Mouse (Mus musculus) hindlimb bud, embryonic 11.5 days (tissue): ENCODE measurements around the gene Olfr1449.
"Not testable (repeated sequence)": the region's sequence is repeated elsewhere in the genome, so short reads cannot be mapped to it uniquely, and the experiment has no call there.

Experiments
- DNase-seq: peaks from one replicate; pipeline ENCODE4 v3.0.0-alpha.2; 2012; ENCODE audit warnings: low read depth, low spot score; ENCODE audit errors: extremely low spot score

Olfr1449 gene

DNA sequence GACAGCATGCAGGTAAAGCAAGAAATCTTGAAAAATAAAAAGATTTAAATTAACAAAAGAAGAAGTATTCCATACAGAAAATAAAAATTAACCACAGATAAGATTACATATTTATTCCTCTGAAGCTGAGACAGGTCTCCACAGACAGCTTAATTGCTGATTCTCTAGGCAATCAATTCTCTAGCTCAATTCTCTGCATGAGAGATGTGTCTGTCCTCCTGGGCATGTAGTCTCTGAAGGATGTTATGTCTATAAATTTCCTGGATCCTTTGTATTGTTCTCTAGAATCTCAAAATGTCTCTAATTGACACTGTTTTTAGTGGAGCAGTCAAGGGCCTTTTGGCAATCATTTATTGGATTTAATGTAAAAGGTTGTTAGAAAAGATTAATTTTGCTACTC, at the start of gene Olfr1449:
Gene Olfr1449 (plus strand): TSS at position 301 of the 400 bp plus-strand sequence.
- DNase-seq, result no peak

DNA sequence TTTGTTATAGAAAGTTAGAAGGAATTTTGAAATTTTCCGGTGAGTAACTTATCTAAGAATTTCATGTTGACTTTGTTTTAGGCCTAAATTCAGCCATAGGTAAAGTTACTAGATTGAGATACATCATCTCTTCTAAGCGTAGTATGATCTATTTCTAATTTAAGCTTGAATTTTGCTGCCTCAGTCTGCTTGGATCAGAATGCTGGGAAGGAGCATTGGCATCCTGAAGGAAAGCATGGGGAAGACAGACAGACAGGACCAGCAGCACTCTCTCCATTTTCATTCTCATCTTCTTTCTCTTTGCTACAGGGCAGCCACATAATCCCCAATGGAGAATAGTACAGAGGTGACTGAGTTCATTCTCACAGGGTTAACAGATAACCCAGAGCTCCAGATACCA, 47.1 kb upstream of the Olfr1449 start, which contains the start of gene Olfr1445:
Gene Olfr1445 (plus strand): TSS at position 301 of the 400 bp plus-strand sequence.
- DNase-seq, result no peak

DNA sequence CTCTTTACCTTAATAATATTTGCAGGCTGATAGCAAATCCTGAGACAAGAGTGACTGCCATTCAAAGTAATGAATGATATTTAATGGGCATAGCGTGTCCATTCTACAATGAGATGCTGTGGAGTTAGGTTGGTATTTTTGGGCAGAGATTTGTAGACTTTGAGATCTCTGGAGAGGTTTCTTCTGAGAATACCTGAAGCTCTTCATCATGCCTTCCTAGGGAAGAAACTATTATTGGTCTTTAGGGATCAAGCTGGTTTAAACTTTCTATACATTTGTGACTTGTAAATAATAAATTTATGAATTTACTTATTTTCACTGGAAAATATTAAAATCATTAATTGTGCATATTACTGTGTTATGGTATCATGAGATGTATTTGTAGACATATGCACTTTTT, 37.2 kb upstream of the Olfr1449 start, which contains the start of gene Olfr1446:
Gene Olfr1446 (minus strand): TSS at position 101 of the 400 bp plus-strand sequence.
- no peak for DNase-seq

DNA sequence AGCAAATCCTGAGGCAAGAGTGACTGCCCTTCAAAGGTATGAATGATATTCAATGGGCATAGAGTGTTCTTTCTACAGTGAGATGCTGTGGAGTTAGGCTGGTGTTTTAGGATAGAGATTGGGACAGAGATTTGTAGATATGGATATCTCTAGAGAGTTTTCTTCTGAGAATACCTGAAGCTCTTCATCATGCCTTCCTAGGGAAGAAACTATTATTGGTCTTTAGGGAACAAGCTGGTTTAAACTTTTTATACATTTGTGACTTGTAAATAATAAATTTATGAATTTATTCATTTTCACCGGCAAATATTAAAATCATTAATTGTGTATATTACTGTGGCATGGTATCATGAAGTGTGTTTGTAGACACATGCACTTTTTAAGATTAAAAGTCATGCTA, 27.0 kb upstream of the Olfr1449 start, which contains the start of gene Olfr1447:
Gene Olfr1447 (minus strand): TSS at position 101 of the 400 bp plus-strand sequence.
- DNase-seq, result no peak

DNA sequence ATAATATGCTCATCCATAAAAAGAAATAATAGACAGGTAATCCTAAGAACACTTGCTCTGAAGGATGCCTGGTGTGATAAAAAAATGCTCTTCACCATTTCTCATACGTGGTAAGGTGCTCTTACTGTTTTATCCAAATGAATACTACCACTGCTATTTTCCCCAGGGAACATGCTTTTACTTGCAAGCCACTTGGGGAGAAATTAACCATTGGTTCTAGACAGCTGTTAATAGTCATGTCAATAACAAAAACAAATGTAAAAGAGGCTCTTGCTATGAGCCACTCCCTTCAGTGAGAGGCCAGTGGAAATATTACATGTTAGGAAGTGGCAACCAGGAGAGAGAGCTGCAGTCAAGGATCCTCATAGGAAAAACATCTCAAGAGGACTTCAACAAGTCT, 6.3 kb upstream of the Olfr1449 start, which contains the start of gene Olfr1448:
Gene Olfr1448 (minus strand): TSS at position 101 of the 400 bp plus-strand sequence.
- DNase-seq, result no peak

DNA sequence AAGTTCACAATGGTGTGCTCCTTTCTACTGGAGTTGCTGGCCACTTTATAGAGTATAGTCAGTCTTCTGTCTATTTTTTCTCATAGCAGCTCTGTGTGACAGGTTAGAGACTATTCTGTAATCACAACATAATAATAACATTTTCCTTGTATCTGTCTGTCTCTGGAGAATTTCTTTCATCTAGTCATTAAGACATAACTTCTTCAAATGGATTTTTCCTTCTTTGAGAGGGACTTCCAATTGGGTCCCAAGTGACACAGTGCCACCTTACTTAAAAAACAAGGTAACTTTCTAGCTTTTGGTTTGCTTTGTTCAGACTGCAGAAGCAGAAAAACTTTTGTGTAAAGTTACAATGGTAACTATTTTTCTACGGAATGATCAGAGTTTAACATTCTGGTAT, 19.3 kb downstream of the Olfr1449 start, which contains the start of gene Olfr1450:
Gene Olfr1450 (plus strand): TSS at position 301 of the 400 bp plus-strand sequence.
- DNase-seq, result no peak

DNA sequence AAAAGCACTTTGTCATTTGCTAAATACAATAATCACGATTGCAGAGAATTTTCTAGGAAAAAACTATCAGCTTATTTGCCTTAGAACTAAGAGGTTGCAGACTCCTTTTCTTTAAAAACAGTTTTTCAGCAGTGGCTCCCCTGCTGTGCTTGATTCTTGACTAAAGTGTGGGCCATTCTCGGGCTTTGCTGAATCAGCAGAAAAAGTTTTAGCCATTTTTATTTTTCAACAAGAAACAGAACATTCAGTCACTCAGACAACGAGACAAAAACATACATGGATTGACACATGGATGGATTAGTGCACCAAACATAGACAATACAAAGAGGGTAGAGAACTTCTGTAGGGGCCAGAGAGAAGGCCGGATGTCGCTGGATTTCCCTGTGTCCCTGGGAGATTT, 39.4 kb downstream of the Olfr1449 start:
- not testable (repeated sequence) for DNase-seq
